Mouse (Mus musculus) adrenal gland, adult 2 months (tissue): ENCODE results near the gene Lrrc57. TPM values are rescaled to one million over a fixed set of nuclear protein-coding genes. Genes with fewer than 3 reads are reported as not detected.

Experiments used
- polyA plus RNA-seq: library from polyadenylated mRNA; depleted of rRNA; stranded (reverse); fragments of >200 nt; gene quantifications from 2 replicates; pipeline ENCODE4 v1.2.3, GENCODE M21; 2012; rRNA removed
- total RNA-seq, 2 experiments: library from RNA; stranded (reverse); gene quantifications; 2 replicates each; pipeline ENCODE4 v1.2.3; 2021

The Lrrc57 gene
- total and polyA plus RNA-seq, 3 experiments, result 7.6 to 21.6 (median 17.9) TPM

Other genes with a start within 250 kb of the Lrrc57 start
- gene Ganc, start 205.6 kb downstream of the Lrrc57 start, total RNA-seq, result 10 to 100 TPM; 40.0 to 42.3 TPM
- gene Ganc, start 205.6 kb downstream of the Lrrc57 start, polyA plus RNA-seq, result 11.0 and 11.5 TPM in 2 replicates
- gene Tmem87a, start 205.4 kb downstream of the Lrrc57 start, total RNA-seq, result 10 to 100 TPM; 42.0 to 43.9 TPM
- gene Tmem87a, start 205.4 kb downstream of the Lrrc57 start, polyA plus RNA-seq, result 3.8 and 5.4 TPM in 2 replicates
- under 1 TPM; 0.12 to 0.45 TPM for gene Capn3, start 153.5 kb downstream of the Lrrc57 start, total RNA-seq
- 0.09 and 0.15 TPM in 2 replicates for gene Capn3, start 153.5 kb downstream of the Lrrc57 start, polyA plus RNA-seq
- 10 to 100 TPM; 96.7 to 98.7 TPM for gene Zfp106, start 45.7 kb downstream of the Lrrc57 start, total RNA-seq
- gene Zfp106, start 45.7 kb downstream of the Lrrc57 start, polyA plus RNA-seq, result 35.7 and 49.7 TPM in 2 replicates
- gene Snap23, start 41.8 kb downstream of the Lrrc57 start, total RNA-seq, result 10 to 100 TPM; 54.3 to 90.8 TPM
- gene Snap23, start 41.8 kb downstream of the Lrrc57 start, polyA plus RNA-seq, result 1.8 and 2.1 TPM in 2 replicates
- gene Haus2, start 137 bp downstream of the Lrrc57 start, total RNA-seq, result 10 to 100 TPM in 1 of 2 experiments, 1 to 10 TPM in 1; 9.4 to 12.6 TPM
- gene Haus2, start 137 bp downstream of the Lrrc57 start, polyA plus RNA-seq, result 0.61 and 0.95 TPM in 2 replicates
- gene Stard9, start 19.6 kb upstream of the Lrrc57 start, total RNA-seq, result 1 to 10 TPM; 8.7 to 9.0 TPM
- gene Stard9, start 19.6 kb upstream of the Lrrc57 start, polyA plus RNA-seq, result 5.1 and 5.9 TPM in 2 replicates
- gene Cdan1, start 240.6 kb upstream of the Lrrc57 start, total RNA-seq, result 10 to 100 TPM; 11.4 to 12.4 TPM
- 20.1 and 26.6 TPM in 2 replicates for gene Cdan1, start 240.6 kb upstream of the Lrrc57 start, polyA plus RNA-seq
- 10 to 100 TPM in 1 of 2 experiments, 1 to 10 TPM in 1; 9.8 to 15.2 TPM for gene Ttbk2, start 241.1 kb upstream of the Lrrc57 start, total RNA-seq
- gene Ttbk2, start 241.1 kb upstream of the Lrrc57 start, polyA plus RNA-seq, result 1.7 and 2.0 TPM in 2 replicates